Mouse (Mus musculus): ENCODE measurements around the gene Smc4.
"Not testable (repeated sequence)": the region's sequence is repeated elsewhere in the genome, so short reads cannot be mapped to it uniquely, and the experiment has no call there.

The Smc4 gene

GRCm38 (mm10) chr3:69006246-69006760 is 1.8 kb downstream of the Smc4 start:
- in situ Hi-C loops (cut with MboI; ENCODE audit: low pct_unique_long_range_greater_than_20kb in 1 of 2, low sequenced_read_pairs in 2 of 2, unreplicated experiment in 1 of 2): no loop called here

- in situ Hi-C loops (cut with MboI; ENCODE audit: low pct_unique_long_range_greater_than_20kb in 1 of 2, low sequenced_read_pairs in 2 of 2, unreplicated experiment in 1 of 2): no loop called here
These were observed 4.3 kb downstream of the Smc4 start for GRCm38 (mm10) chr3:69008873-69009272.

GRCm38 (mm10) chr3:69017181-69017580 is 12.6 kb downstream of the Smc4 start:
- in situ Hi-C loops (cut with MboI; ENCODE audit: low pct_unique_long_range_greater_than_20kb in 1 of 2, low sequenced_read_pairs in 2 of 2, unreplicated experiment in 1 of 2): no loop called here

DNA sequence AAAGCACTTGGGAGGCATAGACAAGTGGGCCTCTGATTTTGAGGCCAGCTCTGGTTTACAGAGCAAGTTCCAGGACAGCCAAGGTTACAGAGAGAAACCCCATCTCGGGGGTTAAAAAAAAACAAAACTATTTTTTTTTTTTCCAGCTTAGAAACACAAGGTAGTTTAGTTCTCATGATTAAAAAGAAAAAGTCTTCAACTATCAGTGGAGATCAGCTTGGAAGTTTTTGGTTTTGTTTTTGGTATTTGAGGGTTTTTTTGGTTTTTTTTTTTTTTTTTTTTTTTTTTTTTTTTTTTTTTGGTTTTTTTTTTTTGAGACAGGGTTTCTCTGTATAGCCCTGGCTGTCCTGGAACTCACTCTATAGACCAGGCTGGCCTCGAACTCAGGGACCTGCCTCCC is 14.1 kb downstream of the Smc4 start:
- in situ Hi-C loops (cut with MboI; ENCODE audit: low pct_unique_long_range_greater_than_20kb in 1 of 2, low sequenced_read_pairs in 2 of 2, unreplicated experiment in 1 of 2): not testable (repeated sequence)

GRCm38 (mm10) chr3:69020285-69020684 is 15.7 kb downstream of the Smc4 start:
- in situ Hi-C loops (cut with MboI; ENCODE audit: low pct_unique_long_range_greater_than_20kb in 1 of 2, low sequenced_read_pairs in 2 of 2, unreplicated experiment in 1 of 2): loop anchor here in 1 of 2 experiments (10.0 kb wide), 1 partner anchor 725 kb away; no protein-coding TSS in a partner anchor

DNA sequence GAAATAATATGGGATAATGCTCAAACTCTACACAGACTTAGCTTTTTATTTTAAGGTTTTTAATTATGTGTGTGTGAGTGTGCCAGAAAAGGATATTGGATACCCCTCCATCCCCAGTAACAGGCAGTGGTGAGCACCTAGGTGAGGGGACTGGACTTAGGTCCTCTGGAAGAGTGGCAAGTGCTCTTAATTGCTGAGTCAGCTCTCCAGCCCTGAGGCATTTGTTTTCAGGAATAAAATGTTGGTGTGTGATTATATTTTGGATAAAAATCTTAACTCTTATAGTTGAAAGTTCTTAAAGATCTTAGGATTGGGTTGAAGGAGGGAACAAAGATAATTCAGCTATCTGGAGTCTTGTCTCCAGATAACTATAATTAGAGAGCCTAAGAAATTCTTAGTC is 16.2 kb downstream of the Smc4 start:
- in situ Hi-C loops (cut with MboI; ENCODE audit: low pct_unique_long_range_greater_than_20kb in 1 of 2, low sequenced_read_pairs in 2 of 2, unreplicated experiment in 1 of 2): loop anchor here in 1 of 2 experiments (10.0 kb wide), 1 partner anchor 724 kb away; no protein-coding TSS in a partner anchor

DNA sequence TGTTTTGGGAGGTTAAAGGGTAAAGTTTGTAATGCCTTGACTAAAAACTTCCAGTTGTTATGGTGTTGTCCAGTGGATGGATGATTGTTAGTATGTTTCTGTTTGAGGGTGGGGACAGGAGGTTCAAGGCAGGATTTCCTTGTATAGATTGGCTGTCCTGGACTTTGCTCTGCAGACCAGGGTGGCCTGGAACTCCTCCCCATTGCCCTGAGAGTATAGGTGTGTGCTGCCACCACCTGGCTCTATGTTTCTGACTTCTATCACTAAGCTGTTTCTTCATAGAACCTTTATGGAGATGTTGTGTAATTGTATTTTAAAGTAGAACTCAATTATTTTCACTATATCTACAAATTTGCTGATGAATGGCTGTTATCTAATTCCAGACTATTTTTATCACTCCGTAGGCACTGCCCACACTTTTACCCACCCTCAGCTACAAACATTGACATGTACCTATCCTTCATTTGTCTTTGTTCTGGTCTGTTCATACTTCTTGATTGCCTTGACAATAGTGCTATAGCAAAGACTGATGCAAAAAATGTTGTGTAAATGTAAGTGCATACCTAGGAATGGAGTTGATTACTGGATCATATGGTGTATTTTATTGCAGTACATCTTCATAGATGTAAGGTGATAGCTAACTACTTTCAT is 21.7 kb downstream of the Smc4 start:
- in situ Hi-C loops (cut with MboI; ENCODE audit: low pct_unique_long_range_greater_than_20kb in 1 of 2, low sequenced_read_pairs in 2 of 2, unreplicated experiment in 1 of 2): loop anchor here (10.0 to 25.0 kb wide), 2 partner anchors 711 to 719 kb away; no protein-coding TSS in a partner anchor

DNA sequence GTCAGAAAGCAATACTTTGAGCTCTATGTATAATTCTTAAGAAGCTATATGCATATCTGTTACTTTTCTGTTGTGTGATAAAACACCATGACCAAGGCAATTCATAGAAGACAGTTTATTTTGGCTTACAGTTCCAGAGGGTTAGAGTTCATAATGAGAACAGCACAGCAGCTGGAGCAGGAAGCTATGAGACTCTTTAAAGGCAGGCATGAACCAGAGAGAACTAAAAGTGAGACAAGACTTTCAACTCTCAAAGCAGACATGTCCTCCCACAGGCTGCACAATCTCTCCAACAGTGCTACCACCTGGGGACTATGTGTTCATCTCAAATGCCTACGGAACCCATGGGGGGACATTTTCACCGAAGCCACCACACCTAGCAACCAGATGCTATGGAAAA is 35.6 kb downstream of the Smc4 start:
- in situ Hi-C loops (cut with MboI; ENCODE audit: low pct_unique_long_range_greater_than_20kb in 1 of 2, low sequenced_read_pairs in 2 of 2, unreplicated experiment in 1 of 2): loop anchor here in 1 of 2 experiments (25.0 kb wide), 1 partner anchor 697 kb away; no protein-coding TSS in a partner anchor

DNA sequence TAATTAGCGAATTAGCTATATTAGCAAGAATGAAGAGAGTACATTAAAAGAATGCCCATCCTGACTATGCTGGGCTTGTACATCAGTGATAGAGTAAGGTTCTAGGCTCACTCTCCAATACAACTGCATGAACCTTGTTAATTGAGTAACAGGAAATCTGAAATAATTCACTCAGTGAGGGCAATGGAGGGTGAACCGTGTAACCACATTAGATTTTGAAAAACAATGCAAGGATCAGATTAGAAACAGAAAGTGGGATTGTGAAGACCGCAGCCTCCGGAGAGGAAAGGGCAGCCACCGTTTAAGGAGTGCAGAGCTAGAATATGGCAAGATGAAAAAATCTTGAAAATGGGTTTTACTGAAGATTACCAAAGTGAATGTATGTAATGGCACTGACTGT is 36.8 kb downstream of the Smc4 start:
- in situ Hi-C loops (cut with MboI; ENCODE audit: low pct_unique_long_range_greater_than_20kb in 1 of 2, low sequenced_read_pairs in 2 of 2, unreplicated experiment in 1 of 2): loop anchor here in 1 of 2 experiments (25.0 kb wide), 1 partner anchor 696 kb away; no protein-coding TSS in a partner anchor

DNA sequence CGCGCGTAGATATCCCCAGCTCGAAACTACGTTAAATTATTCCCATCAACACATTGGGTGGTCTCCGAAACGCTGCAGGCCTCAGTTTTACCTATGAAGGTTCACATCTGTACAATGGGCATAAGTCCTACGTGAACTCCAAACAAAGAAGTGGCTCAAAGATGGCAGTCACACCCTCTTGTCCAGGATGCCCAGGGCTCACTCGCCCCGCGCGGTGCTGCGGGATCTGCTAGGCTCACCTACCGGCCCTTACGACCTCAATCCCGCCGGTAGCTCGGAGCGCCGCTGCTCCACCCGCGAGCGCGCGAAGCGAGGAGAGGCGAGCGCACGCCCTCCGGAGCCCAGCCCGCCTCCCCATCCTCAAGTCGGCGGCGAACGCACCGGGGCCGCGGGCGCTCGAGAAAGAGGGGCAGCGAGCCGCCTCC is 39.6 kb downstream of the Smc4 start:
- in situ Hi-C loops (cut with MboI; ENCODE audit: low pct_unique_long_range_greater_than_20kb in 1 of 2, low sequenced_read_pairs in 2 of 2, unreplicated experiment in 1 of 2): loop anchor here in 1 of 2 experiments (25.0 kb wide), 1 partner anchor 693 kb away; no protein-coding TSS in a partner anchor

DNA sequence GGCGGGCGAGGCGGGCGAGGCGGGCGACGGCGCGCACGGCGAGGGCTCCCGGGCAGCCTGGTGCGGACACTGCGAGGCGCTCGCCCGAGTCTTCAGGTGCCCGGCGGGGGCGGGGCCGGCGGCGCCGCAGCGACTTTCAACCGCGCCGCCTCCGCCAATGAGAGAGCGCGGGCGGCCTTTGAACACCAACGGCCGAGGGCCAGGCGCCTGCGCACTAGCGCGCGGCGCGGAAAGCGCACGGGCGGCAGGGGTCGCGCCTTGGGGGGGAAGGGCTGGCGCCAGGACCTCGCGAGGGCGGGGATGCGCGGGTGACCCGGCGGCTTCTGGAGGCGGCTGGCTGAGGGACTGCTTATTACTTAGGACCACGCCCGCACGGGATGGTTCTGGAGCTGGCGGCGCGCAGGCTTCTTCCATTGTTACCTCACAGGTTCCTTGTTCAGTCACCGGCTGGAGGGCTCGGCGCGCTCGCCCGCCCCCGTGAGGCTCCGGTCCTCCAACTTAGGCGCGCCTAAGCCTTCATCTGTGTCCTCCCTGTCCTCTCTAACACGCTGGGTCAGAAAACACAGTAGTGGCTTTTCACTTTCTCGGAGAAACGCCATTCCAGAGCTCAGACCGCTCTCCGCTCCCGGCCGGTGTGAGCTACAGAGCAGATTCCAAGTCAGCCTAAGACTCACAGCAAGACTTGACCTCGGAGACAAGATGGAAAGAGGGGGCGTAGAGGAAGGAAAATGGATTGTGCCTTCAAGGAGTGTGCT is 40.3 kb downstream of the Smc4 start, which contains the start of gene Trim59:
Gene Trim59 (minus strand): TSS at position 111 of the 755 bp plus-strand sequence.
- in situ Hi-C loops (cut with MboI; ENCODE audit: low pct_unique_long_range_greater_than_20kb in 1 of 2, low sequenced_read_pairs in 2 of 2, unreplicated experiment in 1 of 2): loop anchor here in 1 of 2 experiments (25.0 kb wide), 1 partner anchor 692 kb away; no protein-coding TSS in a partner anchor

DNA sequence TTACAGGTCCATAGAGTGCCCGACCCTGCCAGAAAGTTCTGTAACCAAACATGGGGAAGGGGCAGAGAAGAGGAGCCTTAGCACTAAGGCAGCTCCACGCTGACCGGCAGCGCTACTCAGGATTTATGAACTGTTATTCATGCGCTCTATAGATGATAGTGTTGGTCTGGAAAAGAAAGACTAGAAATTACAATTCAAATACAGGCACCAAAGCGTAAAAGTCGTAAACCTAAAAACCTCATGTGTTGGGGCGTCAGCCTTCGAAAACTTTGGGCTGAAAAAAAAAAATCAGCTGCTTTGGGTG is 40.8 kb downstream of the Smc4 start:
- in situ Hi-C loops (cut with MboI; ENCODE audit: low pct_unique_long_range_greater_than_20kb in 1 of 2, low sequenced_read_pairs in 2 of 2, unreplicated experiment in 1 of 2): loop anchor here in 1 of 2 experiments (25.0 kb wide), 1 partner anchor 692 kb away; no protein-coding TSS in a partner anchor

GRCm38 (mm10) chr3:69045750-69046149 is 41.2 kb downstream of the Smc4 start:
- in situ Hi-C loops (cut with MboI; ENCODE audit: low pct_unique_long_range_greater_than_20kb in 1 of 2, low sequenced_read_pairs in 2 of 2, unreplicated experiment in 1 of 2): loop anchor here in 1 of 2 experiments (25.0 kb wide), 1 partner anchor 692 kb away; no protein-coding TSS in a partner anchor

- in situ Hi-C loops (cut with MboI; ENCODE audit: low pct_unique_long_range_greater_than_20kb in 1 of 2, low sequenced_read_pairs in 2 of 2, unreplicated experiment in 1 of 2): loop anchor here in 1 of 2 experiments (25.0 kb wide), 1 partner anchor 691 kb away; no protein-coding TSS in a partner anchor
These were observed 42.0 kb downstream of the Smc4 start for GRCm38 (mm10) chr3:69046509-69046908.

DNA sequence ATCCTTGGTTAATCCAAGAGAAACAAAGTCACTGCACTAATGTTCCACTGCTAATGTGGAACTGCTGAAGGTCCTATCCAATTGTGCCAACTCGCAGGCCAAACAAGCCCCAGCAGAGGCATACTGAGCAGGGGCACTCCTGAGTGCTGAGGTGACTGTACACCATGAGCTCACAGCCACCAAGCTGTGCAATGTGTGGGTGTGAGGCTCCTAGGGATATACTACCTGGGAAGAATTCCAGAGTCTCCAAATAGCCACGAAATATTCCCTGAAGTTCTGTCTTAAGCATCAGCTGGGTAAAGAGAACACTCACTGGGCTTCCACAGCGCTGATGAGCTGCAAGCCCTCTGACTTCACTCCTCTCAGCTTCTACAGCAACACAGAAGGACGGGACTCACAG is 43.1 kb downstream of the Smc4 start:
- in situ Hi-C loops (cut with MboI; ENCODE audit: low pct_unique_long_range_greater_than_20kb in 1 of 2, low sequenced_read_pairs in 2 of 2, unreplicated experiment in 1 of 2): loop anchor here in 1 of 2 experiments (25.0 kb wide), 1 partner anchor 690 kb away; no protein-coding TSS in a partner anchor

- in situ Hi-C loops (cut with MboI; ENCODE audit: low pct_unique_long_range_greater_than_20kb in 1 of 2, low sequenced_read_pairs in 2 of 2, unreplicated experiment in 1 of 2): loop anchor here in 1 of 2 experiments (25.0 kb wide), 1 partner anchor 688 kb away; no protein-coding TSS in a partner anchor
These were observed 44.5 kb downstream of the Smc4 start for GRCm38 (mm10) chr3:69049011-69049410.

DNA sequence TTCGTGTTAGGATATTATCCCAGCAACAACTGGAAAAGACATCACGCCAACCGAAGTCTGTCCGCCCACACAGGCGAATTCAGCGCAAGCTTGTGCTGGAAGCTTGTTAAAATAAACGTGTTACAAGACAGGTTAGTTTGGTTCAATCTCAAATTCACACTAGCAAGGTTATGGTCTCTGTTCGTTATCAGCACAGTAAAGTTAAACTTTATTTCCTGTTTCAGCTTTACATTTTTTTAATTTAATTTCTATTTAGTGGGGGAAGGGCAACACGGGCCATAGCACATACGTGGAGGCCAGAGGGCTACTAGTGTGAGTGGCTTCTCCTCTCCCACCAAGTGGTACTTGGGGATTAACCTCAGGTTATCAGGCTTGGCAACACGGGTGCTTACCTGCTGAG is 47.4 kb downstream of the Smc4 start:
- in situ Hi-C loops (cut with MboI; ENCODE audit: low pct_unique_long_range_greater_than_20kb in 1 of 2, low sequenced_read_pairs in 2 of 2, unreplicated experiment in 1 of 2): no loop called here

DNA sequence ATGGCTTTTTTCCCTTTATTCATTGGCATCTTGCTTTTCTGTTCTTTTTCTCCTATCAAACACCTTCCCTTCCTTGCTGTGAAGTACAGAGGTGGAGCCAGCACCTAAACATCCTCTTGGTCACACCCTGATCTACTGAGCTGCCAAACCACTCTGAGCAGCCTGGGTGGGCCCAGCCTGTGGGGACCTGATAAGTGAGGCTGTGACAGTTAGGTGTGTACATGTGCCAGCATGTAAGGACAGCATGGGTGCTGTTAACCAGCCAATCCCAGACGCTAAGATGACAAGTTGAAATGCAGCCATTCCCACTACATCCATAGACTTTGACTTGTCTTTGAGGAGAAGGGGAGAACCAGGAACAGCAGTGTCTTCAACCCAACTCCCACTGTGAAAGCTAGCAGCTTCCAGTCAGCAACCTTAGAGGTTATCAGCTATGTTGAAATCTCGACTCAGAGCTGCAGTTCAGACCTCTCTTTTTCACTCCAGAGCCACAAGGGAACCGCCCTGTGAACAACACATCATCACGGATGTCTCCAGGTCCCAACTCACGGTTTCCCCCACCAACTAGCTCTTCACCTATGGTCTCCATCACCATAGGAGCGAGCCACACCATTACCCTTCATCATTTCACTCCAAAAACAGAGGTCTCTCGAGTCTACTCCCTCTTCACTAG is 50.4 kb downstream of the Smc4 start:
- in situ Hi-C loops (cut with MboI; ENCODE audit: low pct_unique_long_range_greater_than_20kb in 1 of 2, low sequenced_read_pairs in 2 of 2, unreplicated experiment in 1 of 2): no loop called here

All from mouse embryonic stem cell (cell line).